16 mouse cellular contexts compared by ENCODE assay signal in genomic region chr5:113086439-113086838, GRCm38 (mm10). TPM values are rescaled to one million over a fixed set of nuclear protein-coding genes. Genes with fewer than 3 reads are reported as not detected.
DNase-seq lines count a peak whose midpoint lies in the region; ATAC-seq and TF ChIP-seq lines count a peak whose summit lies in the region.
"Had no signal": no experiment of that assay in that cellular context is flagged by ENCODE, and none has a peak within 500 bp of the region (broad histone marks: within the 10 kb centered on the region; RNA-seq: fewer than 3 reads in every experiment).

No protein-coding gene starts in this region.

- ATAC-seq in hindbrain, embryonic 15.5 days (ENCODE audit: low FRiP score, low read depth) = no peak
- ATAC-seq in hindbrain, postnatal 0 days = no peak
- ATAC-seq: CD4-positive, CD25-positive, alpha-beta regulatory T cell, adult 4 months had no signal

- no peaks in the 10 kb centered on the region for H3K27me3 ChIP-seq in hindbrain, embryonic 15.5 days
- no peaks in the 10 kb centered on the region for H3K27me3 ChIP-seq in hindbrain, embryonic 10.5 days (ENCODE audit: insufficient read depth, poor library complexity, severe bottlenecking)
- no peaks in the 10 kb centered on the region for H3K27me3 ChIP-seq in hindbrain, postnatal 0 days (ENCODE audit: insufficient read depth, low read length)
- H3K27me3 ChIP-seq: embryonic facial prominence, embryonic 13.5 days; kidney, embryonic 15.5 days; liver, embryonic 15.5 days had no signal

- peaks cover 19% of the 10 kb centered on the region for H3K4me1 ChIP-seq in hindbrain, embryonic 15.5 days (replicated peaks)
- peaks cover 12% of the 10 kb centered on the region for H3K4me1 ChIP-seq in hindbrain, embryonic 10.5 days (replicated peaks)
- H3K4me1 ChIP-seq in hindbrain, postnatal 0 days (ENCODE audit: insufficient read depth, low read length) = 0 out of 2 replicates have a peak, but pooled peaks cover 3% of the 10 kb centered on the region
- no peaks in the 10 kb centered on the region for H3K4me1 ChIP-seq in lung, adult 2 months (ENCODE audit: control insufficient read depth, insufficient read depth, low read length)
- H3K4me1 ChIP-seq: liver, embryonic 15.5 days had no signal

- H3K4me3 ChIP-seq in hindbrain, embryonic 15.5 days = no peak overlapping the region
- no peak overlapping the region for H3K4me3 ChIP-seq in hindbrain, embryonic 10.5 days
- H3K4me3 ChIP-seq in hindbrain, postnatal 0 days (ENCODE audit: low read length) = no peak overlapping the region
- no peak overlapping the region for H3K4me3 ChIP-seq in lung, adult 2 months (replicated peaks; ENCODE audit: extremely low read depth, low read depth, low read length)
- H3K4me3 ChIP-seq: embryonic facial prominence, embryonic 13.5 days; heart, adult 2 months; kidney, embryonic 15.5 days; liver, embryonic 15.5 days; myocyte had no signal

- WGBS in hindbrain, embryonic 15.5 days = 61% methylated on average over 12 of the region's 12 CpGs
- WGBS in hindbrain, embryonic 10.5 days = 86% methylated on average over 12 of the region's 12 CpGs
- 37% methylated on average over 12 of the region's 12 CpGs for whole genome bisulfite sequencing in hindbrain, postnatal 0 days
- 61% methylated on average over 12 of the region's 12 CpGs for WGBS in lung, adult 2 months

- DNase-seq in hindbrain, embryonic 10.5 days (ENCODE audit: low spot score) = no peak
- peak; percentile 47 for DNase-seq in right cerebral cortex, postnatal 4 days
- DNase-seq in right cerebral cortex, postnatal 36 days (ENCODE audit: low spot score in 2 of 2) = no peak
- peak; percentile 61 for DNase-seq in hindbrain, postnatal 0 days (ENCODE audit: low spot score)
- DNase-seq in urinary bladder, postnatal 14 days (ENCODE audit: low spot score) = no peak
- no peak for DNase-seq in lung, adult 2 months
- DNase-seq: heart, adult 2 months; heart, postnatal 36 days had no signal

- no peak for TF ChIP-seq CTCF in hindbrain, postnatal 0 days (IDR thresholded peaks at IDR 0.05; ENCODE audit: low read depth)
- TF ChIP-seq CTCF in lung, adult 2 months (IDR thresholded peaks at IDR 0.05; ENCODE audit: insufficient read depth, low read length) = no peak

- TF ChIP-seq POLR2A in lung, adult 2 months (IDR thresholded peaks at IDR 0.05; ENCODE audit: borderline replicate concordance, extremely low read depth, low read depth, low read length) = no peak

- H3K9me3 ChIP-seq in hindbrain, embryonic 15.5 days = no peaks in the 10 kb centered on the region
- H3K9me3 ChIP-seq in hindbrain, embryonic 10.5 days = no peaks in the 10 kb centered on the region
- H3K9me3 ChIP-seq in hindbrain, postnatal 0 days (ENCODE audit: low read length) = no peaks in the 10 kb centered on the region
- H3K9me3 ChIP-seq: embryonic facial prominence, embryonic 13.5 days; kidney, embryonic 15.5 days; liver, embryonic 15.5 days had no signal

- H3K9ac ChIP-seq in hindbrain, embryonic 15.5 days = no peak overlapping the region
- H3K9ac ChIP-seq in hindbrain, postnatal 0 days (replicated peaks; ENCODE audit: low read length) = no peak overlapping the region
- H3K9ac ChIP-seq: embryonic facial prominence, embryonic 13.5 days; kidney, embryonic 15.5 days; liver, embryonic 15.5 days had no signal

- no peaks in the 10 kb centered on the region for H3K36me3 ChIP-seq in hindbrain, embryonic 15.5 days
- peaks cover 23% of the 10 kb centered on the region for H3K36me3 ChIP-seq in hindbrain, embryonic 10.5 days
- H3K36me3 ChIP-seq in hindbrain, postnatal 0 days (ENCODE audit: insufficient read depth, low read length) = 0 out of 2 replicates have a peak, but pooled peaks cover 7% of the 10 kb centered on the region

- H3K27ac ChIP-seq in hindbrain, embryonic 15.5 days (replicated peaks) = peak overlapping the region; percentile 63
- no peak overlapping the region for H3K27ac ChIP-seq in hindbrain, embryonic 10.5 days
- peak overlapping the region; percentile 38 for H3K27ac ChIP-seq in hindbrain, postnatal 0 days
- H3K27ac ChIP-seq: embryonic facial prominence, embryonic 13.5 days; heart, adult 2 months; kidney, embryonic 15.5 days; liver, embryonic 15.5 days; macrophage had no signal

- no peak overlapping the region for H3K4me2 ChIP-seq in hindbrain, embryonic 15.5 days
- H3K4me2 ChIP-seq in hindbrain, postnatal 0 days (ENCODE audit: low read depth, low read length) = no peak overlapping the region
- H3K4me2 ChIP-seq: embryonic facial prominence, embryonic 13.5 days; kidney, embryonic 15.5 days; liver, embryonic 15.5 days had no signal

RNA-seq across cellular contexts. Expression of gene Crybb3, which starts 5.1 kb away (rescaled TPM):
- 1.1 and 1.6 TPM in 2 replicates for polyA plus RNA-seq in hindbrain, embryonic 15.5 days (2015; fragmentation: Nextera tagmentation; extraction: Ambion mirVana)
- polyA plus RNA-seq in hindbrain, embryonic 10.5 days (2016; fragmentation: Nextera tagmentation; extraction: Ambion mirVana) = 0.25 and 0.50 TPM in 2 replicates
- 1.6 and 5.3 TPM in 2 replicates for total RNA-seq in hindbrain, postnatal 0 days (2014; rRNA removed)
- polyA plus RNA-seq in hindbrain, postnatal 0 days (2015; fragmentation: Nextera tagmentation; extraction: Ambion mirVana) = 2.3 and 2.6 TPM in 2 replicates
- polyA plus RNA-seq in lung, adult 2 months (2012; rRNA removed) = 5.2 and 5.7 TPM in 2 replicates
- polyA plus RNA-seq: CD4-positive, CD25-positive, alpha-beta regulatory T cell, adult 4 months; liver, embryonic 15.5 days; macrophage had no signal

RNA-seq across cellular contexts. Expression of gene Crybb2, which starts 16.5 kb away (rescaled TPM):
- not detected in 2 replicates for polyA plus RNA-seq in hindbrain, embryonic 15.5 days (2015; fragmentation: Nextera tagmentation; extraction: Ambion mirVana)
- not detected in 2 replicates for polyA plus RNA-seq in hindbrain, embryonic 10.5 days (2016; fragmentation: Nextera tagmentation; extraction: Ambion mirVana)
- total RNA-seq in hindbrain, postnatal 0 days (2014; rRNA removed) = not detected in 2 replicates
- not detected in 2 replicates for polyA plus RNA-seq in hindbrain, postnatal 0 days (2015; fragmentation: Nextera tagmentation; extraction: Ambion mirVana)
- polyA plus RNA-seq in lung, adult 2 months (2012; rRNA removed) = not detected in 2 replicates
- total RNA-seq: heart, adult 2 months; heart, postnatal 36 days; left cerebral cortex, postnatal 36 days had no signal
- polyA plus RNA-seq: CD4-positive, CD25-positive, alpha-beta regulatory T cell, adult 4 months; embryonic facial prominence, embryonic 13.5 days; heart, adult 2 months; kidney, embryonic 15.5 days; liver, embryonic 15.5 days; macrophage; myocyte had no signal

Comparison
In these comparisons a context has a peak if more than half of its experiments do, and no peak if none do; other contexts are left out.
1. DNase-seq: peak in right cerebral cortex, postnatal 4 days (single experiment) and hindbrain, postnatal 0 days (single experiment); none in hindbrain, embryonic 10.5 days (single experiment), right cerebral cortex, postnatal 36 days (0 of 2), urinary bladder, postnatal 14 days (single experiment) and lung, adult 2 months (single experiment).